Mouse (Mus musculus): ENCODE measurements at regions not wholly inside any gene's neighbourhood (a gene's known extent, or its start where the extent isn't known, plus 50 kb on each side); places are given as distances from the start of the nearest gene placed in this dataset.

DNA sequence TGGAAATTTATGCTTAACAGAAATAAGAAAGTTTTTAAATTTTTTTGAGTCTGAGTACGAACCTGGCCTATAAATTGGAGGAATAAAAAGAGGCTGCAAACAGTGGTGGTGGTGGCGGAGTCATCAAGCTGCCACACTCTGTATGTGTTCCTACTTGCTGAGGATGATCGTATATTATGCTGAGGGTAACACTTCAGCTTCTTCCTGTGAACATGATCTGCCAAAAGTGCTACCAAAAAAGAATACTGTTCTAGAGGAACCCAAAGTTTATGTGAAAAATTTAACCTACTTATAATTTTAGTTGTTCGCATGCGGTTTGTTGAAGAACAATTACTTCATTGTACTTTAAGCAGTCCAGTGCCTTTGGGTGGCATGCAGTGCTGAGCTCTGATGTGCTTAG is 1245.5 kb downstream of the 9330182O14Rik start:
- Histone ChIP-seq H3K9ac (ENCODE audit: low read length) (no peak overlapping the region), H3K4me2 (ENCODE audit: low read length) (no peak overlapping the region), H3K4me1 (ENCODE audit: control insufficient read depth, insufficient read depth, low read length) (no peaks in the 10 kb centered on the region), H3K27ac (ENCODE audit: low read depth, low read length) (no peak overlapping the region), H3K4me3 (ENCODE audit: low read depth, low read length) (no peak overlapping the region), H3K9me3 (replicated peaks; ENCODE audit: control insufficient read depth, low read length) (no peaks in the 10 kb centered on the region), H3K27me3 (replicated peaks; ENCODE audit: control insufficient read depth, insufficient read depth, low read length) (no peaks in the 10 kb centered on the region), H3K36me3 (ENCODE audit: control insufficient read depth, insufficient read depth, low read length) (no peaks in the 10 kb centered on the region)
- ATAC-seq (no peak), DNase-seq (ENCODE audit: low spot score) (no peak)
- 89% methylated on average over 5 of the region's 5 CpGs for WGBS

DNA sequence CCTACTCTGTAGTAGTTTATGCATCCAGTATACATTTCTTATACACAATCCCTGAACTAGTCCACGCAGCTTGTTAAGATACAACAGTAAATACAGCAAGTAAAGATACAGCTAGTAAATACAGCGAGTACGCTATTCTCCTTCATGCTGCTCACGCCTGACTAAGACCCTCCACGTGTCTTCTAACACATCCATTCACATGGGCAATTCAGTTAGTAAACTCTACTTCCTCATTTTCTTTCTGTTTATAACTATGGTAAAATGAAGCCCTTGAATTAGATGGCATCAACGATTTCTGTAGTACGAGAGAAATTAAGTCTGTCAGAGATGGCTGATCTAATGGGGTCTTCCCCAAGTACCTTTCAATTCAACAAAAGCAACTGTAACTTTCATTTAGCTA is 1246.3 kb downstream of the 9330182O14Rik start:
- WGBS: 94% methylated on average over 7 of the region's 7 CpGs
- no peaks in the 10 kb centered on the region for H3K27me3 ChIP-seq (replicated peaks; ENCODE audit: control insufficient read depth, insufficient read depth, low read length)
- H3K9me3 ChIP-seq (replicated peaks; ENCODE audit: control insufficient read depth, low read length): no peaks in the 10 kb centered on the region
- no peak overlapping the region for H3K9ac ChIP-seq (ENCODE audit: low read length)
- ATAC-seq: no peak
- H3K4me1 ChIP-seq (ENCODE audit: control insufficient read depth, insufficient read depth, low read length): no peaks in the 10 kb centered on the region
- no peak overlapping the region for H3K4me2 ChIP-seq (ENCODE audit: low read length)
- no peaks in the 10 kb centered on the region for H3K36me3 ChIP-seq (ENCODE audit: control insufficient read depth, insufficient read depth, low read length)
- no peak overlapping the region for H3K4me3 ChIP-seq (ENCODE audit: low read depth, low read length)
- DNase-seq (ENCODE audit: low spot score): no peak
- no peak overlapping the region for H3K27ac ChIP-seq (ENCODE audit: low read depth, low read length)

DNA sequence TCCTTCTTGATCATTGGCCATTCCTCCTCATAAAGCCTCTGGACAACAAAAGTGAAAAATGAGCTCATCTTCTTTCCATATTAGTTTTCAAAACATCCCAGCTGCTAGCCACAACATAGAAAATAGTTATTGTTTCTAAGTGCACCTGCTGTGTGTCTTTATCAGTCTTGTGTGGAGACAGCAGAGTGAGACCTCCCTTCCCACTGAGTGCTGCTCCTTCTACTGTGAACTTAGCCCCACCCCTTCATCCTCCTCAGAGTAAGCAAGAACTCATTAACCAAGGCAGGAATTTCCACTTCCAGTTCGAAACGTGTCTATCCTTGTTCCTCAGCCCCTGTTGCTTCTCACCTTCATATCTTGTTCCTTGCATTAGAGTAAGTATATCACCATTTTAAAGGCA is 1256.5 kb downstream of the 9330182O14Rik start:
- no peak overlapping the region for H3K27ac ChIP-seq (ENCODE audit: low read depth, low read length)
- H3K9ac ChIP-seq (ENCODE audit: low read length): no peak overlapping the region
- no peaks in the 10 kb centered on the region for H3K4me1 ChIP-seq (ENCODE audit: control insufficient read depth, insufficient read depth, low read length)
- H3K4me3 ChIP-seq (ENCODE audit: low read depth, low read length): no peak overlapping the region
- no peaks in the 10 kb centered on the region for H3K27me3 ChIP-seq (replicated peaks; ENCODE audit: control insufficient read depth, insufficient read depth, low read length)
- no peak overlapping the region for H3K4me2 ChIP-seq (ENCODE audit: low read length)
- ATAC-seq (no peak), DNase-seq (ENCODE audit: low spot score) (no peak)
- no peaks in the 10 kb centered on the region for H3K9me3 ChIP-seq (replicated peaks; ENCODE audit: control insufficient read depth, low read length)
- WGBS: 27% methylated on average over 2 of the region's 2 CpGs
- H3K36me3 ChIP-seq (ENCODE audit: control insufficient read depth, insufficient read depth, low read length): no peaks in the 10 kb centered on the region
